Mouse (Mus musculus): ENCODE results near the gene Rnf220. TPM values are rescaled to one million over a fixed set of nuclear protein-coding genes. Genes with fewer than 3 reads are reported as not detected.

The Rnf220 gene
- polyA plus RNA-seq, 1 experiment: 193 TPM

DNA sequence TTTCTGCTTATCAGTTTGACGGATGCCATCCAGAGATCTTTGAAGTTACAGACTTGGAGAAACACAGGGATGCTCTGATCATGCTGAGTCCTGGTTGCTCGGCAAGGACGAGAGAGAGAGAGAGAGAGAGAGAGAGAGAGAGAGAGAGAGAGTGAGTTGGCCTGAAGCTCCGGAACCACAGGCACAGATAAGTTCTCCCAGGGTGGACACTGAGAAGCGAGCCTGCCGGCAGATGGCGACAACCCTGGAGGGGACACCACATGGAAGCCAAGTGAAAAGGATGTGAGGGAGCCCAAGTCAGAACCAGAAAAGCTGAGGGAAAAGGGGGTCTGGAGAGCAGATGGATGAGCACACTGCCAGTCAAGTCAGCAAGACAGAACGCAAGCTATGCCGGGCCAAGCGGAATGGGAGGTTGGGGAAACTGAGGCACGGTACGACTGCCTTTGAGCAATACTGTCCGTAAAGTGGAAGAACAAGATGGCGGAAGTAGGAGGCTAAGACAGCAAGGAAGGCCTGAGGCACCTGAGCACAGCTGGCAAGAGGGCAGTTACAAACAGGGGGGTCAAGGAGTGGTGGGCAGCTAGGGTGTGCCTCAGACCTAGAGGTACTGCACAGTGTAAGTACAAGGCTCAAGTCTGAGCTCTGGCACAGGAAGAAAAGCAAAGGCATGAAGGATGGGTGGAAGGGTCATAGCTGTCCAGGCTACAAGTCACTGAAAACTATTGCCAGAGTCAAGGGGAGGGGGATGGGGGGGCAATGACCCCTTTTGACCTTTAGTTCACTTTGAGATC, 107.4 kb downstream of the Rnf220 start:
- no peak for DNase-seq (ENCODE audit: extremely low spot score in 1 of 2, low spot score in 1 of 2)

DNA sequence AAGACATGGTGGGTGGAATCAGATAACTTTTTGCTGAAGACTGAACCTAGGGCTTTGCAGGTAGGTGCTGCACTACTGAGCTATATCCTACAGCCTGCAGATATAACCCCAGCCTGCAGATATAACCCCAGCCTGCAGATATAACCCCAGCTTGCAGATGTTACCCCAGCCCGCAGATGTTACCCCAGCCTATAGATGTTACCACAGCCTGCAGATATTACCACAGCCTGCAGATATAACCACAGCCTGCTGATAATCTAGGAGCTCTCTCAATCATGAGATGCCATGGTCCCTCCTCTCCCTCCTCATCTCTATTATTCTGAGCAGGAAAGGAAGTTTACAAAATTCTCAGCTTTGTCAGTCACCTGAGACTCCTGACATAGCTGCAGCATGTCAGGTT, 111.6 kb downstream of the Rnf220 start:
- DNase-seq (ENCODE audit: extremely low spot score in 1 of 2, low spot score in 1 of 2): no peak

DNA sequence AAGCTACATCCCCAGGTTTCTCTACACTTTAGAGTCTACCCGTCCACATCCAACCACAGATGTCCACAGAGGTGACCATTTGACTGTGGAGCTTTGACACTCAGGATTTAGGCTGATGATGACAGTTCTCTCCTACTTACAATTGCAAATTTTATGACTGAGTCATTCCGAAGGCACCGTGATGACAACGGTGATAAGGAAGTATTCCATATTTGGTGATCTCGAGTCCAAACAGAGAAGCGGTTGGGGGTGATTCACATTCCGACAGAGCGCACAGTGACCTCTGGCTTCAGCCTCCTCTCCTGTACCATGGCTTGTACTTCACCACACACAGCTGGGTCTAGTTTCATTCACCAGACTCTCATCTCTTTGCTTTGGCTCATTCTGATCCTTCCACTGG, 115.0 kb downstream of the Rnf220 start:
- no peak for DNase-seq (ENCODE audit: extremely low spot score in 1 of 2, low spot score in 1 of 2)

DNA sequence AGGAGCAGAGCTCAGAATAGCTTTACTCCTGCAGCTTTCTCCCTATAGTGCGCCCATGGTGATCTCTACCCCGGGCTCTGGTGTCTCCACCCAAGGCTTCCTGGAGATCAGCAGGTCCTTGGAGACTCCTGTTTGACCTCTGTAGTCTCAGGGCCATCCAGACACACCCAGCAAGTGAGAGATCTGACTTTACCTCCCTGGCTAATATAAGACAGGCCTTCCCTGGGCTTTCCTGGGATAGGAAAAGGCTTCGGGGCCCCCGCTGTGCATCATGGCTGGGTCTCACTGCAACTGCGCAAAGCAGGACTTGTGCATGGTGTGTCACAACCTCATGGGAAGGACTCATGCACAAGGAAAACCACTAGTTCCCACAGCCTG, 116.3 kb downstream of the Rnf220 start:
- no peak for DNase-seq (ENCODE audit: extremely low spot score in 1 of 2, low spot score in 1 of 2)

DNA sequence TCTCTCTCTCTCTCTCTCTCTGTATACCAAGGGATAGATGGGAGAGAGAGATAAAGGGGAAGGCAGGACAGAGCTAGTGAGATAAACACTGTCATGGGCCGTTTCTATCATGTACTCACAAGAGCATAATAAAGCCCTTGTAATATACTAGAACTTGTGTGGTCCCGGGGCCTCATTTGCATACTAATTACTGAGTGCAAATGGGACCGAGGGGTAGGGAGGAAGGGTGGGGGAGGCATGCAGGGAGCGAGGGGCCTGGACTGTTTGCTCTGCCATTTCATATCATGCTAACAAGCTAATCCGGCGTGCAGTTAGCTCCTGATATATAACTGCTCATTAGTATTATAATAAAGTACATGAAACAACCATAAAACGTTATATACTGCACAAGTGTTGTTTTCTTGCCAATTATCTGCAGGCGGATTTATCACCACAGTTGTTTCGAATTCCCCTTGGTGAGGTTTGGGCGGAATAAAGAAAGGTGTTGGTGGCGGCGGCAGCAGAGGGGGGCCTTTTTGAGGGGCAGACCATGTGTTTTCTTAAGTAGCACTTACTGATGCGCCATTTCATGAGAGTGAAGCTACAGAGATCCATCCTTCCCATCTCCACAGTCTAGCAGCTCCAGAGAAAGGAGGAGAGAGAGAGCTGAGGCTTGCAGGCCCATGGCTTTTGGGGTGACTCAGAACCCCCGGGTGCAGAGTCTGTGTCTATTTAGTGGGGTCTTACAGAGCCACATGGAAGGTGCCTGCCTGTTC, 116.9 kb downstream of the Rnf220 start:
- DNase-seq (ENCODE audit: extremely low spot score in 1 of 2, low spot score in 1 of 2): no peak

DNA sequence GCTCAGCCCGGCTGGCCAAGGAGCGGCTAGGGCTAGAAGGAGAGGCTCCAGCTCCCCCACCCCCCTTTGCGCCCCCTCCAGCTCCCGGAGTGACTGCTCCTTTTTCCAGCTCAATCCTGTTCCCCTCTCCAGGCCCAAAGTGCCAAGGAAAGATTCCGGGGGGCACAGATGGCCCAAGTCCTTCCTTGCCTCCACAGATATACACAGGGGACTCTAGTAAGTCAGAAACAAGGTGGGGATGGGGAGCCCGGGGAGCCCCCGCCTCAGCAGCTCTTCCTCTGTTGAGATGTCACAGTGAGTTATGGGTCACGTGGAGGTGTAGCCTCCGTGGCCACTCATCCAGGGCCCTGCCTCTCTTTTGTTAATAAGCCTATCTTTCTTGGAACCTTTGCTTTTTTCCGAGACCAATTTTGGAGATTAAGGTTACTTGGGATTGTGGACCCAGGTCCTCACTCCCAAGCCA, 122.7 kb downstream of the Rnf220 start:
- DNase-seq (ENCODE audit: extremely low spot score in 1 of 2, low spot score in 1 of 2): no peak

DNA sequence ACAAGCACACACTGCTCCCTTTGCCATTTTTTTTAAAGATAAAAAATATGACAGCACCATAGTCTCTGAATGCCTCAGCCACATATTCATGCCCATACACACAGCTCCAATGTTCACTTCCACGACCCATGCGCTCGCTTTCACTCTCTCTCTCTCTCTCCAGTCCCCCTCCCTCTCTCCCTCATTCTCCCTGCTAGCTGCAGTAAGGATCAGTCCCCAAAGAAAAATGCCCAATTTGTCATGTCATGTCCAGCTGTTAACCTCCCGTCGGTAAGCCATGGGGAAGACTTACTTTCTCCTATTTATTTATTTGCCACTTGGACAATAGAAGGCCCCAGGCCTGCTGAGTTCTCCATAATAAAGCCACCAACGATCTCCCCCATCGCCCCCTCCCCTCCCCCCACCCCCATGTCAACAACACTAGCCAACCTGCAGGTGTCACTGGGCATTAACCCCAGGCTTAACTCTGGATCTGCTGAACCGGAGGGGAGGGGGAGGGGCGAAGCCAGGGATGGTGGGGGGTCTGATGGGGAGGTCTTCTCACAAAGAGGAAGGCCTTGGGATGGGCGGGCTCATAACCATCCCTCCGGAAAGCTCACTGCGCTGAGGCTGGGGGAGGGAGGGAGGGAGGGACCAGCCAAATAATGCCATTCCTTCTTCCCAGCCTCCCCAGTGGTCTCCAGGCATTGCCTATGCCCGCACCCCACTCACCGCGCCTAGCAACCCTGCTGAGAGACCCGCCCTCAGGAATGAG, 123.4 kb downstream of the Rnf220 start:
- no peak for DNase-seq (ENCODE audit: extremely low spot score in 1 of 2, low spot score in 1 of 2)

DNA sequence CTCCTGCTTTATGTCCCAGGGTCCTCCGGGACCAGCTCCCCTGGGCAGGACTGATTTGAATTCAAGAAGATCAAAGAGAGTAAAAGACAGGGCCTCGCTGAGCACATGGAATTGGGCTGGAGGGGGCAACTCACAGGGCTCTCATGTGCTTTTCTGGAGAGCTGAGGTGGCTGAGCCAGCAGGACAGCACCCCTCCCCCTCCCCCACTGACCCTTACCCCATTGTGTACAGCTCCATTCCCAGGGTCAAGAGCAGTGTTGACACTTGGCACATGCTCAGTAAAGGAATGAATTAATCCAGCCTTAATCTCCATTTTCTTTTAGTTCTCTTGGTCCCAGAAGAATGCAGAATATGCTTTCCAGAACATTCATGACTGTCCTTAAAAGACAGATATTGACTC, 125.0 kb downstream of the Rnf220 start:
- DNase-seq (ENCODE audit: extremely low spot score in 1 of 2, low spot score in 1 of 2): no peak

DNA sequence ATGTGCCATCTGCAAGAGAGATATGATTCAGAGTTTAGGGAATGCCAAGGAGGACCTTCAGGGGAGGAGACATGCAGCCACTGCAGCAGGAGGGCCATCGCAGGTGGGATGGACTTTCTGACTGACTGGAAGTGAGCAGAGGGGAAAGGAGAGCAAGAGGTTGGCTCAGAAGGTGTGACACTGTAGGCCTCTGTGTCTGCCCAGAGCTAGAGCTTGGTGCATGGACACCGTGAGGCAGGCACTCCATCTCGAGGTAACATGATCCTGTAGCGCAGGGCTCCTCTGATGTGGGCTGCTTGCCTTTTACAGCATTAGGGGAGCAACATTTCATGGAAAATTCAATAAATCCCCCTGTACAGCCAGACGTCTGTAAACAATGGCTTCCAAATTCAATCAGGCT, 126.5 kb downstream of the Rnf220 start:
- DNase-seq (ENCODE audit: extremely low spot score in 1 of 2, low spot score in 1 of 2): no peak

DNA sequence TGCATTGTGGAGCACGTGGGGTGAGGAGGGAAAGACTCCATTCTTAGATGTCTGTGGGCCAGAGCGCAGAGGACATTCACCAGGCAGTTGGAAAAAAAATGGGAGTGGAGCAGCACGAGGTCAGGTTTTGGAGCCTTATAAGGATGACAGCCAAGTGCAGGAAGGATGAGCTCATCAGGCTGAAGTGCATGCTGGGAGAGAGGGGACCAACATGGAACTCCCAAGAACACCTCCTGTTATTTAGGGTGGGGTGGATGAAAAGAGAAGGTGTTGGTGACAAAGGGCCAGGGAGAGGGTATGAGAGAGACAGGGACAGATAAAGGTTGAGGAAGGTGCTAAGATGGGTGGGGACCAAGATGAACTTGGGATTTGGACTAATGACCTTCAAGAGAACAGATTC, 127.3 kb downstream of the Rnf220 start:
- DNase-seq (ENCODE audit: extremely low spot score in 1 of 2, low spot score in 1 of 2): no peak

DNA sequence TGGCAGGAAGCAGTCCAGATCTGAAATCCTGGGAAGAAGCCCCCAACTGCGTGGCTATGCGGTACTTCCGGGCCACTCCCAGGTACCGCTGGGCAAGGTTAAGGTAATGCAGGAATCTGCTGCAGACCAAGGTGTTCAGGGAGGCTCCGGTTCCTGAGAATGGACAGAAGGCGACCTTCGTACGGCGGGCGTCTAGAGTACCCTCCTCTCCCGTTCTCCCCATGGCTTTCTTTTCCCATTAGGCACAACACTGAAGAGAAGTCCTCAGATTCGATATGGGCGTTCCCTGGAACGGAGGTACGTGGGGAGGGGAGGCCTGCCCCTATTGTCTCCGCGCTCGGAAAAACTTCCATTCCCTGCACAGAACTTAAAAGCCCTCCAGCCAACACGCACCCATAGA, 129.5 kb downstream of the Rnf220 start:
- DNase-seq (ENCODE audit: extremely low spot score in 1 of 2, low spot score in 1 of 2): no peak

DNA sequence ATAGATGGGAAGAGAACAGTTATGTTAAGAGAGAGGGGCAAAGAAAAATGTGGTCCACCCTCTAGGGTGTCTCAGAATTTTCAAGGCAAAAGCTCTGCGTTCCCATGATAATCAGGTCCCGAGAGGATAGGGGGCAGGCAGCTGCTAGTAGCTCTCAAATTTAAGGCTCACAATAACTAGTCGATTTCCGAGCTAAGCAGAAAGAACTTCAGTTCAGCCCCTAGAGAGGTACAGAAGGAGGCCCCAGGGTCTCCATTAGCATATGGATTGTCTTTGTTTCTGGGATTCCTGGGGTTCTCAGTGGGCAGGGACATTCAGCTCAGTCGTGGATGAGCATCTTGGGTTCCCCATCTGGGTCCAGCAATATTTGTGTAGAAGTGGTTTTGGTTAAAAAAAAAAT, 134.8 kb downstream of the Rnf220 start:
- no peak for DNase-seq (ENCODE audit: extremely low spot score in 1 of 2, low spot score in 1 of 2)

DNA sequence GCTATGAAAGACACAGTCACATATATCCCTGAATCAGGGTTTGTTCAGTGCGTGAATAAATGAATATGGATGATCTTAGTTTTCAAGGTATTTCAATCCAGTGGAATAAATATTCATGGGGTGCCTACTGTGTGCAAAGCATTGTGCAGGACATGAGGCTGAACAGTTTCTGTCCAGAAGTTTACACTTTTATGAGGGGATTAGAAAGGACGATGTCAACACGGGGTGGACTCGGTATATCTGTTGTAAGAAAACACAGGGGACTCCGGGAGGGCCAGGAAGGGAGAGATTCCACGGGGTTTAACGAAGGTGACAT, 135.3 kb downstream of the Rnf220 start:
- DNase-seq (ENCODE audit: extremely low spot score in 1 of 2, low spot score in 1 of 2): no peak

DNA sequence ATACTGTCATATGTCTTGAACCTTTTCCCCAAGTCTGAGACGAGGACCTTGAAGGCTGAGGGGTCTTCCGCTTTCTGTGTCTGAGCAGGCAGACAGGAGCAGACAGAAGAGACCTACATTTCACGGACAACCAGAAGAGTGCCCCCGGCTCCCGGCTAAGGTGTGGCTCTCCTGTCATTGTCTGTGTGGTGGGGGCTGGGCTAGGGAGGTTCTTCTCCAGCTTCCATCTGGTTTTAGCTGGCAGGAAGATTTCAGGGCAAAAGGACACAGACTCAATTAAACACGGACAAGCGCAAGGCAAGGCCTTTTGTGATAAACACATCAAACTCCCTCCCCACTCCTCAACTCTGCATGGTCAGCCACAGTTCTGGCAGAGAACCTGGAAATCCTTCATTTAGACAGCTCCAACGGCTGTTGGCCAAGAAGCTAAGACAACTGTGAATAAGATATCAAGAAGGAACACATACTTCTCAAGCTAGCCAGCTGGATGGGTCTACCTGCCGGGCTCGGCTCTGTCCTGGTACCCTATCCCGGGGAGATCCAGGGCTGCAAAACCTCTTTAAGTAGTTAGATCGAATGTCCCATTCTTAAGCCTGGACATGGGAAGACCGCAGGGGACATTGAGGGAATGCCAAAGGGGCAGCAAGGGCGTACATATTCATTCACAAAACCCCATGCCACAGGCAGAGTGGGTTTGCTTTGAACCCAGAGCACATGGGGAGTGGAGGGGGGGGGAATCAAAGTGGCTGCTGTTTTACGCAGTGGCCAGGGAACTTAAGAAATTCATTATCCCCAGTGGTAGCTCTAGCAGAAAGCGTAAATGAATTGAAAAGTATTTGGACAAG, 135.9 kb downstream of the Rnf220 start:
- no peak for DNase-seq (ENCODE audit: extremely low spot score in 1 of 2, low spot score in 1 of 2)

DNA sequence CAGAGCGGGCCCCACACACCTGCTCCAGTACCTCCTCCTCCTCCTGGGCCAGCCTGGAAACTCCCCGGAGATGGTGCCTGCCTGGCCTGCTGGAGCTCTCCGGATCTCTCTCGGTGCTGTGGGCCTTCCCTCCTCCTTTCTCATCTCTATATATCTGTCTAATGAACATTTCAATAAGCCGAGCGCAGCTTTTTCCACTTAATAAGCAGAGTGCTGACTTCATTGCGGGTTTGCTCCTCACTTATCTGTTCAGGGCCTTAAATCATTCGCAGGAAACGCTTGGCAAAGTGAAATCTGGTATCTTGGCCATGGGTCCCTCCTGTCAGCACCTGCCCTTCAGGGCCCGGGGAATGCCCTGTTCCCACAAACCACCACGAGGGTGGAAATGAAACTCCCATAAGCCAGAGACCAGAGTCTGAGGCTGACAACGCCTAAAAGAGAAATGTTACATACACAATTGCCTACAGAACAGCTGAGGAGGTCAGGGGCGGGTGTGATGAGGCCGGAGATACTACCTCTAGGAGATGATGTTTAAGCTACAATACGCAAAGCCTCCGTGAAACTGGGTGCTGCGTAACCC, 137.0 kb downstream of the Rnf220 start:
- no peak for DNase-seq (ENCODE audit: extremely low spot score in 1 of 2, low spot score in 1 of 2)

DNA sequence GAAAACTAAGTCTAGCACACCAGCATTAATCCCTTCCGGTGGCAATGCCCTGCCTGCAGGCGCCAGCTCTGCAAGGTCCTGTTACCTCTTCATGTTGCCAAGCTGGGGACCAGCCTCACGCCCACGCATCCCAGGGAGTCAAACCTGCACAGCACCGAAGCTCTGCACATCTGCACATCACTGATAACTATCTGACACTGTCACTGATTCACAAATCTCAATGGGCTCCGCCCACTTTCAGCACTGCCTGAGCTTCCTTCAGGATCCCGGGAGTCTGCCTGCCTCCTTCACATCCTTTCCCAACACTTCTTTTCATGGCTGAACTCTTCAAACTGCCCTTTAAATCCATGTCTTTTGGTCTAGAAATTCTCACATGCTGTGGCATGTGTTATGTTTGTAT, 138.9 kb downstream of the Rnf220 start:
- no peak for DNase-seq (ENCODE audit: extremely low spot score in 1 of 2, low spot score in 1 of 2)

DNA sequence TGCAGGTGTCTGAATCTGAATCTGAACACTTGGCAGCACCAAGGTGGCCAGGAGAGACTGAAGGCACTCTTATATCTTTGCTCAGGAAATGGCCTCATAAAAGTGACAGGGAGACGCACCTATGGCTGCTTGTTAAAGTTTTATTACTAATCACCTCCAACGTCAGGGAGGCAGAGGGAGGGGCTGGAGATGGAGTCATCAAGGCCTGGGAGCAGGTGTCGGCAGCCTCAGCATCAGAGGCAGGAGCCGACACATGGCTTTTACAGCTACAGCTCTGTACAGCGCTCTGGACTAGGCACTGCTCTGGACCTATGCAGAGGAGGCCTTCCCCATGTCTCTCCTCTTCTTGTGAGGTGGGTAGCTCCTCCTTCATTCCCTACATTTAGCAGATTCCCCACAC, 139.7 kb downstream of the Rnf220 start:
- no peak for DNase-seq (ENCODE audit: extremely low spot score in 1 of 2, low spot score in 1 of 2)

DNA sequence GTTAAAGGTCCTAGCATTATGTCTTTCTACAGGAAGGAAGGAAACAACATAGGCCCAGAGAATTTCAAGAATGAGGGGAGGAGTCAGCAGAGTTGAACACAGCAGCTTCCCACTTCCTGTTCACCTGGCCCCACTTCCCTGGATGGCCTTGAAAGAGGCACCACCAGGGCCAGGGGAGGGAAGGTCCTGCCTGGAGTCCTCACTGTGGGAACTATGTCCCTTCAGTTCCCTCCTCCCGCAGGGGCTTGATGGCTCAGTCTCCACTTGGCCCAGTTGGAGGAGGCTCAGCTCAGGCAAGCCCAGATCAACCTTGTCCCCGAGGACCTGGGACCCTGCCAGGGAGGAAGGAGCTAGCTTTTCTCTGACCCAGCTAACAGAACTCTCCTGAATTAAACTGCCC, 140.6 kb downstream of the Rnf220 start:
- DNase-seq (ENCODE audit: extremely low spot score in 1 of 2, low spot score in 1 of 2): no peak

DNA sequence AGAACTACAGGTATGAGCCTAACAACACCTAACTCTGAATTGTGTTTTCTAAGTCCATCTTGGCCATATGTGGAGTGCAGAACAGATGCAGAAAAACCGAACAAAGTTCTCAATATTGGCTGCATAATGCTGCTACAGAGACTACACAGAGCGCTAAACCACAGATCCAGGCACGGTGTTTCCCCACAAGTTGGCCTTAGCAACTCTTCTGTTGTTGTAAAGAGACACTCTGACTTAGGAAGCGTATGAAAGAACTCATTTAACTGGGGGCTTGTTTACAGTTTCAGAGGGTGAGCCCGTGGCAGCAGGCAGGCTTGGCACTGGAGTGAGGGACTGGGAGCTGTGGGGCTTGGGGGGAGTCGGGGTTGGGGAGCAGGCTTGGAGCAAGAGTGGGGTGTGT, 142.2 kb downstream of the Rnf220 start:
- no peak for DNase-seq (ENCODE audit: extremely low spot score in 1 of 2, low spot score in 1 of 2)

DNA sequence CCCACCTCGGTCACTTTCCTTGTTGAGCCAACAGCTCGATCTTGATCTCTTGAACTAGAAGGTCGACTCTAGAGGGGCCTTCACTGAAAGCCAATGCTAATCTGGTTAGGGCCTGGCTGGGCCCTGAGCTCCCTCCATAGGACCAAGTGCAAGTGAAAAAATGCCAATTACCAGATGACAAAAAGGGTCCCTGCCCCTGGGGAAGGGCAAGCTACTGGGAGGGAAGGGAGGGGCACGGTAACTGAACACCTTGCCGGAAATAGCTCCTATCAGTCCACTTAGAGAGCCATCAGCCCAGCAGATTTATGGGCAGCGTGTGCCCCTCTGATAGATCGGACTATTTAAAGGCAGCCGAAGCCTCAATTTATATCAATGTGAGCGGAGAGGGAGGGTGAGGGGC, 143.9 kb downstream of the Rnf220 start:
- DNase-seq (ENCODE audit: extremely low spot score in 1 of 2, low spot score in 1 of 2): no peak

Measured in frontal cortex, adult 2 months (tissue).